Mouse (Mus musculus) bone marrow, adult 2 months (tissue): ENCODE results near the gene Fam71e1. TPM values are rescaled to one million over a fixed set of nuclear protein-coding genes. Genes with fewer than 3 reads are reported as not detected.

Experiments used
- H3K27ac ChIP-seq: fragments of 200-500 bp; 2 replicates; pipeline ENCODE4 v1.5.1; 2012; ENCODE audit warnings: low read depth, mild to moderate bottlenecking, control low read depth, inconsistent platforms, low read length; ENCODE audit not compliant: control insufficient read depth, poor library complexity, insufficient read depth
- H3K4me1 ChIP-seq: fragments of 200-500 bp; 2 replicates; pipeline ENCODE4 v1.6.1; 2011; ENCODE audit warnings: low read length; ENCODE audit not compliant: control insufficient read depth, insufficient read depth
- H3K4me3 ChIP-seq: fragments of 200-500 bp; replicated peaks from 2 replicates; pipeline ENCODE3; 2011; ENCODE audit warnings: mild to moderate bottlenecking, low read depth, low read length, control low read depth; ENCODE audit not compliant: control insufficient read depth
- CTCF ChIP-seq: fragments of 200-500 bp; IDR thresholded peaks from 2 replicates; pipeline ENCODE4 v1.5.1; 2011; ENCODE audit warnings: low read length, control low read depth; ENCODE audit not compliant: control insufficient read depth, insufficient read depth
- POLR2A ChIP-seq: fragments of 200-500 bp; IDR thresholded peaks from 2 replicates; pipeline ENCODE4 v1.6.1; 2011; ENCODE audit warnings: low read depth, mild to moderate bottlenecking, control low read depth, low read length, borderline replicate concordance; ENCODE audit not compliant: control insufficient read depth
- WGBS: fragments of 180-500 bp; shearing (Covaris S2); methylation state at CpG from one replicate; pipeline ENCODE4 v1.1.7; 2018; 5-methylcytosine and 5-hydroxymethylcytosine counted together
- polyA plus RNA-seq: library from polyadenylated mRNA; stranded (reverse); fragments of >200 nt; gene quantifications from 2 replicates; pipeline ENCODE4 v1.2.4, GENCODE M21; 2011; ENCODE audit warnings: low replicate concordance; ENCODE audit not compliant: missing spikeins, insufficient read depth, insufficient read length

The Fam71e1 gene
- polyA plus RNA-seq, 1 experiment: 5.0 TPM

GRCm38 (mm10) chr7:44492166-44492826 is 4.1 kb upstream of the Fam71e1 start:
- H3K4me1 ChIP-seq: no peaks in the 10 kb centered on the region; the same call in 1 of the 2 replicates
- no peak overlapping the region for H3K4me3 ChIP-seq
- no peak overlapping the region for H3K27ac ChIP-seq
- TF ChIP-seq CTCF (no peak), POLR2A (no peak)
- 92% methylated on average over 21 of the region's 21 CpGs for WGBS

DNA sequence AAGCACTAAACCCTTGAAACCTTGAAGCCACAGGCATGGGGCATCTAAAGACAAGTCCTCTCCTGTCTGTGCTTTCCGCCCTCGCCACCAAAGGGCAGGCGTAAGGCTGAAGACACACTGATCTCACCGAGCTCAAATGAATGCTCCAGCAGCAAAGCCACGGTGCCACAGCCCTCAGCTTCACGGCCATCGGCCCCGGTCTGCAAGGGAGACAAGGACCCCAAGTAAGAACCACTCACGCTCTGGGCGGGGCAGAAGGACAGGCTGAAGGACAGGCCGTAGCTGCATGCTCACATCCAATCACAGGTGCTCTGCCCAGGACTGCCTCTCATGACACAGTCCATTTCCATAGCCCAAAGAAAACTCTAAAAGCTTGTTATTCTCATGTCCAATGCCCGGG is 1.7 kb upstream of the Fam71e1 start:
- H3K4me3 ChIP-seq: no peak overlapping the region
- H3K27ac ChIP-seq: no peak overlapping the region
- H3K4me1 ChIP-seq: no peaks in the 10 kb centered on the region; the same call in 1 of the 2 replicates
- 92% methylated on average over 12 of the region's 12 CpGs for WGBS
- TF ChIP-seq POLR2A: no peak
- no peak for TF ChIP-seq CTCF

DNA sequence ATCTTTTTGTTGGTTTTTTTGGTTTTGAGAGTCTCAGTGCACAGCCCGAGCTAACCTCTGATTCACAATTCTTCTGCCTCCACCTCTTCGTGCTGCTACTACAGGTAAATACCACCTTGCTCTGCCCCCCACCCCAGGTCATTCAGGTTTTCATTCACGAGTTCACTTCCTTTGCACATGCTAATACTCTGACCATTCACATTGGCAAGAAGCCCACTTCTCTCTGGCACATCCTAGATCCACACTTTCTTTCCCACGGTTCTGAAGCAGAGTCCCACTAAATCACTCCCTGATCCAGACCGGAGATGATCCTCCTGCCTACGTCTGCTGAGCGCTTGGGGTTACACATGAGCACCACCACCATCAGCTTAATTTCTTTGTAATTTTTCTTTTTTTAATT is 1.3 kb upstream of the Fam71e1 start:
- H3K27ac ChIP-seq: no peak overlapping the region
- no peak overlapping the region for H3K4me3 ChIP-seq
- TF ChIP-seq POLR2A (no peak), CTCF (no peak)
- WGBS: 85% methylated on average over 7 of the region's 7 CpGs
- H3K4me1 ChIP-seq: no peaks in the 10 kb centered on the region; the same call in 1 of the 2 replicates

- H3K4me3 ChIP-seq: peak overlapping the region; percentile 80
- TF ChIP-seq CTCF (peak; percentile 13; the same call in 1 of the 2 replicates), POLR2A (no peak)
- 2% methylated on average over 26 of the region's 26 CpGs for WGBS
- H3K27ac ChIP-seq: peak overlapping the region; percentile 95
- H3K4me1 ChIP-seq: no peaks in the 10 kb centered on the region; the same call in 1 of the 2 replicates
These were observed 359 bp downstream of the Fam71e1 start for GRCm38 (mm10) chr7:44496771-44497109.

GRCm38 (mm10) chr7:44497361-44498055 is 1.1 kb downstream of the Fam71e1 start:
- H3K4me3 ChIP-seq: no peak overlapping the region

DNA sequence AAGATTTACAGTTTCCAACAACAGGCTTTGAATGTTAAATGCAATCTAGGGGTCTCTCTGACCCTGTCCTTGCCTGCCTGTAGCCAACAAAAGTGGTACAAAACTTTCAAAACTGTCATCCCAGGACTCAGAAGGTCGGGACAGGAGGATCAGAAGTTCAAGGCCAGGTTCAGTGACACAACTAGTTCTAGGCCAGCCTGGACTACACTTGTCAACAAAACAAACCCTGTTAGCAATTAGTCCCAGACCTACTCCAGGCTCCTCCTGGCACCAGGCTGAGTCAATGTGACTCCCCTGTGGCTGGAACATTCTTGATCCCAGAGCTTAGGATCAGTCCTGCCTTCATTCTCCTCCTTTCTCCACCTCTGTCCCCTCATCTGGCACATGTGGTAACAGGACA is 2.5 kb downstream of the Fam71e1 start:
- TF ChIP-seq POLR2A (no peak), CTCF (no peak)
- Histone ChIP-seq H3K27ac (no peak overlapping the region), H3K4me1 (no peaks in the 10 kb centered on the region; the same call in 1 of the 2 replicates), H3K4me3 (no peak overlapping the region)
- 65% methylated on average over 1 of the region's 1 CpGs for WGBS

More at GRCm38 (mm10) chr7:44497361-44498055, 1.1 kb downstream of the Fam71e1 start:
- no peak for TF ChIP-seq POLR2A
- no peak for TF ChIP-seq CTCF
- Histone ChIP-seq H3K27ac (no peak overlapping the region; the same call in 1 of the 2 replicates), H3K4me1 (no peaks in the 10 kb centered on the region; the same call in 1 of the 2 replicates)
- 86% methylated on average over 10 of the region's 10 CpGs for WGBS

DNA sequence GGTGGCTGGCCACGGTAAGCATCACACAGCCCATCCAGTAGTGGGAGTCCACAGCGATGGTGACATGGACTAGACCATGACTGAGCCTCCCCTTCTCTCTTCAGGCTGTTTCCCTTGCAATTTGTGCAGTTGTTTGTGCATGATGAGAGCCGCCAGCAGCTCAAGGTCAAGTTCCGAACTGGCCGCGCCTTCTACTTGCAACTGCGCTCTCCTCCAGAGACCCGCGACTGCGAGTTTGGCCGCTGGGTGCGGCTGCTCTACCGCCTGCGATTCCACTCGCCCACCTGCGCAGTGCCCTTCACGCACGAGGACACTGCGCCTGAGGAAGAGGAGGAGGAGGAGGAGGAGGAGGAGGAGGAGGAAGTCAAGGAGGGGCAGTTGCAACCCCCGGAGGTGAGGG is 3.7 kb downstream of the Fam71e1 start:
- no peak overlapping the region for H3K27ac ChIP-seq
- TF ChIP-seq CTCF: no peak
- TF ChIP-seq POLR2A: no peak
- H3K4me3 ChIP-seq: no peak overlapping the region
- H3K4me1 ChIP-seq: no peaks in the 10 kb centered on the region; the same call in 1 of the 2 replicates
- 72% methylated on average over 20 of the region's 20 CpGs for WGBS

DNA sequence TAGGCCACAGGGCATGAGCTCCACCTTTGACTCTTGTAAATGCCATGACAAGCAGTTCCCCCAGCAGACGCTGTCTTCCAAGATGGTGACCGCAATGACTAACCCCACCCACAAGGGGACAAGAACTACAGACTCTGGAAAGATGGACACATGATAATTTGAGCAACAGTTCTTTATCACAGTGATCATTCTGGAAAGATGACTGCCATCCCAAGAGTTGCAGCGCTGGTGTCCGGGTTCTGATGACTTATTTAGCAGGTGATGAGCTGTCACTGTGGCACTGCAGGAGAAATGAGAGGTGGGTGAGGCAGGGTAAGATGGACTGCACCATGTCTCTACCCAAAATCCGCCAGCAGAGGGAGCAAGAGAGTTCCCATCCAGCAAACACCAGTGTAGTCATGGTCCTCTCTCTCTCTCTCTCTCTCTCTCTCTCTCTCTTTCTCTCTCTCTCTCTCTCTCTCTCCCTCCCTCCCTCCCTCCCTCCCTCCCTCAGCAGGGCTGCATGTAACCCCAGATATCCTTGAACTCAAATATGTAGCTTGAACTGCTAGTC is 5.3 kb downstream of the Fam71e1 start:
- Histone ChIP-seq H3K4me3 (no peak overlapping the region), H3K4me1 (no peaks in the 10 kb centered on the region), H3K27ac (no peak overlapping the region)
- TF ChIP-seq CTCF (peak; percentile 87), POLR2A (no peak)
- 20% methylated on average over 5 of the region's 5 CpGs for WGBS

GRCm38 (mm10) chr7:44507491-44507890 is 11.1 kb downstream of the Fam71e1 start:
- H3K27ac ChIP-seq: no peak overlapping the region
- H3K4me1 ChIP-seq: no peaks in the 10 kb centered on the region
- no peak overlapping the region for H3K4me3 ChIP-seq
- TF ChIP-seq POLR2A (no peak), CTCF (no peak)
